Mouse (Mus musculus): ENCODE measurements around the gene Pgf. TPM values are rescaled to one million over a fixed set of nuclear protein-coding genes. Genes with fewer than 3 reads are reported as not detected.

The Pgf gene
- polyA plus RNA-seq (2012; rRNA removed), result 0.22 and 0.31 TPM in 2 replicates

GRCm38 (mm10) chr12:85177740-85178239 lies at the start of gene Pgf:
TSS of gene Pgf (minus strand) at chr12:85177790.

DNA sequence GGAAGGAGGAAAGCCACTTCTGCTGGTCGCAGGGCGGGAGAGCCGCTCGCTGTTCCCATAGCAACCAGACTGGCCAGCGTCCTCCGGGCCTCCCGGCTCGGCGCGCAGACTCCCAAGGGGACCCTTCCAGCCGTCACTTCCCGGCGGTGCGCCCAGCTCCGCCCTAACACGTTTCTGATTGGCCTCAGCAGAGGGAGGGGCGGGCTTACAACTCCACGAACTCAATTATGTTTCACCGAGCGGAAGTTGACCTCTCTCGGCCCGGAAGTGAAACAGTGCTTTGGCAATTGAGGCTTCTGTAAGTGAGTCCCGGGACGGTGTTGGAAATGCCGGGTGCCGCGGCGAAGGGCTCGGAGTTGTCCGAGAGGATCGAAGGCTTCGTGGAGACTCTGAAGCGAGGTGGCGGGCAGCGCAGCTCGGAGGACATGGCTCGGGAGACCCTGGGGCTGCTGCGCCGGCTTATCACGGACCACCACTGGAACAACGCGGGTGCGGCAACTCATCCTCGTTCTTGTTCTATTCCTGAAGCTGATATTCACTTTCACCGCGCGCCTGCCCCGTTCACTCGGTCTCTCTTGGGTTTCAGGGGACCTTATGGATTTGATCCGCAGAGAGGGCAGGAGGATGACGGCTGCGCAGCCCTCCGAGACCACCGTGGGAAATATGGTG lies 41.8 kb upstream of the Pgf start, which contains the start of gene Eif2b2:
Gene Eif2b2 (plus strand): TSS at position 246 of the 669 bp plus-strand sequence.

GRCm38 (mm10) chr12:85151002-85151774 lies 26.4 kb downstream of the Pgf start, which contains the start of gene Rps6kl1:
TSS of gene Rps6kl1 (minus strand) at chr12:85151264.

Other genes with a start within 250 kb of the Pgf start
- gene Fcf1, start 206.9 kb downstream of the Pgf start, polyA plus RNA-seq (2012; rRNA removed), result 98.4 and 99.3 TPM in 2 replicates
- gene Arel1, start 206.9 kb downstream of the Pgf start, polyA plus RNA-seq (2012; rRNA removed), result 14.9 and 16.6 TPM in 2 replicates
- gene Ylpm1, start 181.5 kb downstream of the Pgf start, polyA plus RNA-seq (2012; rRNA removed), result 9.4 and 10.5 TPM in 2 replicates
- gene Prox2, start 67.0 kb downstream of the Pgf start, polyA plus RNA-seq (2012; rRNA removed), result 1.2 and 1.5 TPM in 2 replicates
- 75.3 and 82.3 TPM in 2 replicates for gene Dlst, start 67.0 kb downstream of the Pgf start, polyA plus RNA-seq (2012; rRNA removed)
- 0.25 and 0.36 TPM in 2 replicates for gene Rps6kl1, start 26.5 kb downstream of the Pgf start, polyA plus RNA-seq (2012; rRNA removed)
- gene Eif2b2, start 41.7 kb upstream of the Pgf start, polyA plus RNA-seq (2012; rRNA removed), result 45.4 and 47.4 TPM in 2 replicates
- gene Mlh3, start 92.8 kb upstream of the Pgf start, polyA plus RNA-seq (2012; rRNA removed), result 2.0 TPM in 2 replicates
- 25.4 and 28.4 TPM in 2 replicates for gene Acyp1, start 110.6 kb upstream of the Pgf start, polyA plus RNA-seq (2012; rRNA removed)
- gene Zc2hc1c, start 110.8 kb upstream of the Pgf start, polyA plus RNA-seq (2012; rRNA removed), result 0.03 and 0.05 TPM in 2 replicates
- gene Nek9, start 161.6 kb upstream of the Pgf start, polyA plus RNA-seq (2012; rRNA removed), result 8.3 and 9.8 TPM in 2 replicates
- gene Tmed10, start 197.1 kb upstream of the Pgf start, polyA plus RNA-seq (2012; rRNA removed), result 62.8 and 72.6 TPM in 2 replicates